9 mouse cellular contexts compared by ENCODE assay signal in genomic region chr11:59384441-59384959, GRCm38 (mm10). TPM values are rescaled to one million over a fixed set of nuclear protein-coding genes. Genes with fewer than 3 reads are reported as not detected.
DNase-seq lines count a peak whose midpoint lies in the region; ATAC-seq and TF ChIP-seq lines count a peak whose summit lies in the region.
"Had no signal": no experiment of that assay in that cellular context is flagged by ENCODE, and none has a peak within 500 bp of the region (broad histone marks: within the 10 kb centered on the region; RNA-seq: fewer than 3 reads in every experiment).

No protein-coding gene starts in this region.

- DNase-seq in adrenal gland, adult 8-10 months = peak; percentile 58
- DNase-seq in adrenal gland, adult 18-20 months (ENCODE audit: low spot score in 2 of 2) = no peak
- peak; percentile 27 for DNase-seq in heart, postnatal 4 days
- DNase-seq in lung, postnatal 0 days (ENCODE audit: low spot score) = peak; percentile 38
- DNase-seq in layer of hippocampus, postnatal 36 days = no peak
- no peak for DNase-seq in layer of hippocampus, postnatal 14 days (ENCODE audit: low spot score in 2 of 2)
- no peak for DNase-seq in right cerebral cortex, adult 2 months (ENCODE audit: low spot score in 2 of 2)

- no peak overlapping the region for H3K4me2 ChIP-seq in lung, postnatal 0 days (replicated peaks; ENCODE audit: low read depth, low read length)

- no peak for TF ChIP-seq CTCF in lung, postnatal 0 days (IDR thresholded peaks at IDR 0.05)

- H3K27ac ChIP-seq in lung, postnatal 0 days (ENCODE audit: low read length) = no peak overlapping the region

- H3K9ac ChIP-seq in lung, postnatal 0 days (replicated peaks; ENCODE audit: low read depth) = no peak overlapping the region

- H3K9me3 ChIP-seq in lung, postnatal 0 days (ENCODE audit: low read length) = no peaks in the 10 kb centered on the region

- TF ChIP-seq EP300 in lung, postnatal 0 days (IDR thresholded peaks at IDR 0.05) = no peak

- WGBS in lung, postnatal 0 days = 26% methylated on average over 7 of the region's 7 CpGs

- H3K36me3 ChIP-seq in lung, postnatal 0 days (ENCODE audit: insufficient read depth, low read length) = no peaks in the 10 kb centered on the region

- no peaks in the 10 kb centered on the region; the same call in 1 of the 2 replicates for H3K4me1 ChIP-seq in lung, postnatal 0 days (ENCODE audit: insufficient read depth, low read depth, low read length)

- H3K27me3 ChIP-seq in lung, postnatal 0 days (replicated peaks; ENCODE audit: insufficient read depth, low read length) = no peaks in the 10 kb centered on the region

- no peak overlapping the region for H3K4me3 ChIP-seq in lung, postnatal 0 days (ENCODE audit: low read depth, low read length)
- H3K4me3 ChIP-seq: erythroblast, embryonic 14.5 days had no signal

- ATAC-seq in common myeloid progenitor, adult 5-6 weeks (replicated peaks; ENCODE audit: low read depth, poor library complexity, severe bottlenecking) = peak; percentile 83
- ATAC-seq in lung, postnatal 0 days = peak; percentile 72

RNA-seq across cellular contexts. Expression of gene Prss38, which starts 9.0 kb away (rescaled TPM):
- total RNA-seq in adrenal gland, adult 8-10 months (2022) = not detected
- total RNA-seq in adrenal gland, adult 18-20 months (2021) = not detected
- total RNA-seq in common myeloid progenitor, adult 5-6 weeks (2017) = not detected in 2 replicates
- total RNA-seq in heart, postnatal 4 days (2021) = not detected
- not detected in 2 replicates for polyA plus RNA-seq in lung, postnatal 0 days (2015; fragmentation: Nextera tagmentation; extraction: Ambion mirVana)
- total RNA-seq in layer of hippocampus, postnatal 36 days (2021) = not detected
- total RNA-seq in layer of hippocampus, postnatal 14 days (2021) = under 1 TPM in 1 of 2 experiments, not detected in 1; 0.25 TPM
- polyA plus RNA-seq: erythroblast, embryonic 14.5 days had no signal

Comparison
In these comparisons a context has a peak if more than half of its experiments do, and no peak if none do; other contexts are left out.
1. DNase-seq: peak in adrenal gland, adult 8-10 months (single experiment), heart, postnatal 4 days (single experiment) and lung, postnatal 0 days (single experiment); none in adrenal gland, adult 18-20 months (0 of 2), layer of hippocampus, postnatal 36 days (0 of 2), layer of hippocampus, postnatal 14 days (0 of 2) and right cerebral cortex, adult 2 months (0 of 2).